Mouse (Mus musculus): ENCODE results near the gene Gm10487. TPM values are rescaled to one million over a fixed set of nuclear protein-coding genes. Genes with fewer than 3 reads are reported as not detected.
"Not testable (repeated sequence)": the region's sequence is repeated elsewhere in the genome, so short reads cannot be mapped to it uniquely, and the experiment has no call there.

Gm10487 gene
- polyA plus RNA-seq (2014; fragmentation: Nextera tagmentation; extraction: Ambion mirVana): not detected in 2 replicates

DNA sequence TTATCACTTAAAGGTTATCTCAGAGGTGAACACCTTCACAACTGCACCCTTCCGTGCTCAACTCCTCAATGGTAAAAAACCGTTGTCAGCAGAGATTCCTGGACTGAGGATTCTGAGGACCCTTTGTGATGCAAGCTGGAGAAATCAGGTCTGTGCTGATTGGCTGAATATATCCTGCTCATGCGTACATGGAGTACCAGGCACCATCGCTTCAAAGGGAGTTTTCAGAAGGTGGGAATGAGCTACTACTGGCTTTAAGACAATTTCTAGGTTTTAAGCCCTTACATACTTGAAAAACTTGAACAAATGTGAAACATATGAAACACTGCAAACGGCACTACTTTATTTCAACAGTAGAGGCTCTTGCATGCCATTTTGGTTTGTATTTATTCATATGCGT lies at the start of gene Gm10487:
Gene Gm10487, minus strand, starts transcription at position 101 of the 400 bp plus-strand sequence.
- no CpG with 5 or more reads among the region's 6 CpGs for WGBS
- not testable (repeated sequence) for H3K27ac ChIP-seq (replicated peaks in 1 of 2; ENCODE audit: control insufficient read depth in 1 of 2, insufficient read depth in 1 of 2, low read depth in 2 of 2, low read length in 2 of 2); H3K27me3 ChIP-seq (ENCODE audit: control insufficient read depth, insufficient read depth, low read length); H3K36me3 ChIP-seq (ENCODE audit: control insufficient read depth, insufficient read depth, low read length); H3K4me2 ChIP-seq (ENCODE audit: low read length); H3K4me3 ChIP-seq (ENCODE audit: control insufficient read depth in 1 of 2, insufficient read depth in 1 of 2, low read depth in 1 of 2, low read length in 2 of 2); ATAC-seq (ENCODE audit: insufficient number of reproducible peaks, insufficient read depth, low FRiP score, low read depth); H3K4me1 ChIP-seq (ENCODE audit: control insufficient read depth in 2 of 2, insufficient read depth in 2 of 2, low read length in 2 of 2); H3K9ac ChIP-seq (ENCODE audit: low read length); H3K9me3 ChIP-seq (ENCODE audit: control insufficient read depth, low read length)
